ENCODE assay signal across 10 mouse cellular contexts in genomic region chr1:125438826-125439225, GRCm38 (mm10).
"Had no signal": no experiment of that assay in that cellular context is flagged by ENCODE, and none has a peak within 500 bp of the region (broad histone marks: within the 10 kb centered on the region; RNA-seq: fewer than 3 reads in every experiment).

No protein-coding gene starts in this region.

- DNase-seq: kidney, adult 18-20 months; kidney, postnatal 10 days; kidney, postnatal 4 days; liver, postnatal 0 days; thymus, postnatal 36 days had no signal

- H3K9ac ChIP-seq: liver, embryonic 12.5 days; liver, postnatal 0 days; lung, embryonic 15.5 days; midbrain, embryonic 13.5 days had no signal

- H3K9me3 ChIP-seq: limb, embryonic 10.5 days; liver, embryonic 12.5 days; lung, embryonic 15.5 days; midbrain, embryonic 13.5 days had no signal

- ATAC-seq: liver, embryonic 12.5 days; liver, postnatal 0 days; midbrain, embryonic 13.5 days had no signal

- H3K36me3 ChIP-seq: limb, embryonic 10.5 days; liver, embryonic 12.5 days; lung, embryonic 15.5 days; midbrain, embryonic 13.5 days had no signal

- H3K27ac ChIP-seq: left cerebral cortex, adult 2 months; limb, embryonic 10.5 days; liver, embryonic 12.5 days; lung, embryonic 15.5 days; midbrain, embryonic 13.5 days had no signal

- H3K4me2 ChIP-seq: liver, embryonic 12.5 days; lung, embryonic 15.5 days; midbrain, embryonic 13.5 days had no signal

- H3K27me3 ChIP-seq: liver, embryonic 12.5 days; lung, embryonic 15.5 days; midbrain, embryonic 13.5 days had no signal

- H3K4me3 ChIP-seq: left cerebral cortex, adult 2 months; limb, embryonic 10.5 days; liver, embryonic 12.5 days; lung, embryonic 15.5 days; midbrain, embryonic 13.5 days had no signal
